Mouse (Mus musculus) heart, postnatal 0 days (tissue): ENCODE measurements at regions not wholly inside any gene's neighbourhood (a gene's known extent, or its start where the extent isn't known, plus 50 kb on each side); places are given as distances from the start of the nearest gene placed in this dataset.

Experiments used
- CTCF ChIP-seq: IDR thresholded peaks from 2 replicates; pipeline ENCODE4 v1.5.1; 2016; ENCODE audit warnings: antibody characterized with exemption, control low read depth, low read depth
- EP300 ChIP-seq: IDR thresholded peaks from 2 replicates; pipeline ENCODE4 v1.6.1; 2016; ENCODE audit warnings: antibody characterized with exemption, low read depth

GRCm38 (mm10) chr2:75463091-75463490 lies 196.0 kb upstream of the Hnrnpa3 start:
- TF ChIP-seq EP300: no peak
- TF ChIP-seq CTCF: no peak
